Mouse (Mus musculus): ENCODE results near the gene Olfr1238. TPM values are rescaled to one million over a fixed set of nuclear protein-coding genes. Genes with fewer than 3 reads are reported as not detected.

Olfr1238 gene
- total RNA-seq (2023), result not detected in 4 replicates

DNA sequence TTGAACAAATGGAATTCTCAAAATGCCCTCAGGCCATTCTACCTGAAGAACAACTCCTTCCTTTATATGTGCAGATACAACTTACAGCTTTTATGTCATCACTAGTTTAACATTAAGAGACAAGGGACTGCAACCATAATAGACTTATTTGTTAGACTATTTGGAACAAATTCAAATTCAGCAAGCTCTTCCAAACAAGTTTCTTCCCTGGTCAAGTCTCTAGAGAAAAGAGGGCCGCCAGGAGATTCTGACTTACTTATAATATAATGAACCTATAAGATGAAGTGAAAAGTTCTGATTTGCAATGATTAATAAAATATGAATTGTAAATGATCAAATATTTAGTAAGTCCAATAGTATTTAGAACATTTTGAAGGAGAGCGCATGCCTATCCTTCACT, at the start of gene Olfr1238:
Olfr1238 (minus strand) TSS at position 101 of the 400 bp plus-strand sequence.

GRCm38 (mm10) chr2:89442900-89443299, 33.4 kb upstream of the Olfr1238 start, which contains the start of gene Olfr1240:
Gene Olfr1240, minus strand, starts transcription at chr2:89443000.

DNA sequence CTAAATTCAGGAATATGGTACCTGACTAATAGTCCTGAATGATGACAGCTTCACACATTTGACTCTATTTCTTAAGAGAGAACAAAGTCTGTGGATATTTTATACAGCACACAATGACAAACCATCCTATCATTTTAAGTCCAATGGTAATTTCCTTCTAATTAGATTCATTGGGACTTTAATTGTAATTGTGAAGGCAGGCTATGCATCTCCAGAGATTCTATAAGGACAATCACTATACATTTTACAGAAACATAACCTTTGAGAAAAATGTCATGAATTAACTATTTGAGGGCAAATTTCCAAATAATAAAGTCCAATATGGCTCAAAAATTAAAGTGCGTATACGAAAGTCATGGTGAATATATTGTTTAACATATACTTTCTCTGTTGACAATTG, 10.8 kb upstream of the Olfr1238 start, which contains the start of gene Olfr1239:
Olfr1239 (minus strand) TSS at position 101 of the 400 bp plus-strand sequence.

DNA sequence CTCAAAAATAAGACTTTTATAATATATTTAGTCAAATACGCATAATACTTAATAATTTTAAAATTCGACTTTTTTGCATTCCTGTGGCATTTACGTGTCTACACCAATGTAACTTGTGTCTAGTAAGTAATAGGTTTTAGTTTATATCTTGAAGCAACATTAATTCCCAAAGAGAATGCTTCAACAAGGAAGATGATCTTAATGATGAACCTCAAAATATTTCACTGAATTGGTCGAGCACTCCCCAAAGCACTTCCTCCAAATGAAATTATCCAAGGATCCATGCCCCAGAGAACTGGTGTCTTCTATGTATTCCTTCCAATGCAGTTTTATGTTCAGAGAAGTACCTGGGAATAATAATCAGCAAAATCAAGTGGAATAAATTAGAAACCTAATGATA, 44.7 kb downstream of the Olfr1238 start, which contains the start of gene Olfr1234:
Olfr1234 (minus strand) TSS at position 101 of the 400 bp plus-strand sequence.

Other genes with a start within 250 kb of the Olfr1238 start
- not detected in 4 replicates for gene Olfr1224-ps1, start 245.6 kb downstream of the Olfr1238 start, total RNA-seq (2023)
- not detected in 4 replicates for gene Olfr1225, start 235.0 kb downstream of the Olfr1238 start, total RNA-seq (2023)
- gene Olfr1226, start 209.6 kb downstream of the Olfr1238 start, total RNA-seq (2023), result not detected in 4 replicates
- gene Olfr1228, start 155.6 kb downstream of the Olfr1238 start, total RNA-seq (2023), result not detected in 4 replicates
- gene Olfr1229, start 121.7 kb downstream of the Olfr1238 start, total RNA-seq (2023), result not detected in 4 replicates
- not detected in 4 replicates for gene Olfr1230, start 112.4 kb downstream of the Olfr1238 start, total RNA-seq (2023)
- gene Olfr1231, start 102.6 kb downstream of the Olfr1238 start, total RNA-seq (2023), result not detected in 4 replicates
- gene Olfr1232, start 80.0 kb downstream of the Olfr1238 start, total RNA-seq (2023), result not detected in 4 replicates
- not detected in 4 replicates for gene Olfr1233, start 67.3 kb downstream of the Olfr1238 start, total RNA-seq (2023)
- not detected in 4 replicates for gene Olfr1234, start 44.8 kb downstream of the Olfr1238 start, total RNA-seq (2023)
- not detected in 4 replicates for gene Olfr1239, start 10.7 kb upstream of the Olfr1238 start, total RNA-seq (2023)
- not detected in 4 replicates for gene Olfr1240, start 33.3 kb upstream of the Olfr1238 start, total RNA-seq (2023)
- gene Olfr1241, start 77.5 kb upstream of the Olfr1238 start, total RNA-seq (2023), result not detected in 4 replicates
- gene Olfr1242, start 88.7 kb upstream of the Olfr1238 start, total RNA-seq (2023), result not detected in 4 replicates
- gene Olfr1243, start 121.8 kb upstream of the Olfr1238 start, total RNA-seq (2023), result not detected in 4 replicates
- not detected in 4 replicates for gene Olfr1245, start 168.8 kb upstream of the Olfr1238 start, total RNA-seq (2023)
- gene Olfr1246, start 183.5 kb upstream of the Olfr1238 start, total RNA-seq (2023), result not detected in 4 replicates
- gene Olfr1247, start 204.5 kb upstream of the Olfr1238 start, total RNA-seq (2023), result 0.14 to 0.15 TPM (median 0.15 TPM) in 3 of 4 replicates, not detected in the other
- not detected in 4 replicates for gene Olfr1248, start 208.6 kb upstream of the Olfr1238 start, total RNA-seq (2023)
- not detected in 4 replicates for gene Olfr1249, start 225.3 kb upstream of the Olfr1238 start, total RNA-seq (2023)